In genomic region chr7:89699668-89700350, GRCm38 (mm10) we compare ENCODE assay signal across 7 mouse cellular contexts.
DNase-seq lines count a peak whose midpoint lies in the region; TF ChIP-seq lines count a peak whose summit lies in the region.

No protein-coding gene starts in this region.

- H3K36me3 ChIP-seq in kidney, adult 2 months (ENCODE audit: control insufficient read depth, insufficient read depth, low read length): no peaks in the 10 kb centered on the region

- no peak overlapping the region for H3K4me3 ChIP-seq in kidney, adult 2 months (ENCODE audit: insufficient read depth, low read depth, low read length)

- TF ChIP-seq POLR2A in kidney, adult 2 months (IDR thresholded peaks at IDR 0.05; ENCODE audit: low read depth, low read length): no peak
- no peak for TF ChIP-seq POLR2A in brain, embryonic 14.5 days (IDR thresholded peaks at IDR 0.05; ENCODE audit: borderline replicate concordance, extremely low read depth, insufficient read depth, insufficient read length, poor library complexity, severe bottlenecking)

- H3K27me3 ChIP-seq in kidney, adult 2 months (replicated peaks; ENCODE audit: control insufficient read depth, insufficient read depth, low read length): no peaks in the 10 kb centered on the region

- no peak overlapping the region for H3K27ac ChIP-seq in kidney, adult 2 months (ENCODE audit: insufficient read depth, low read depth, low read length)

- DNase-seq in kidney, adult 2 months: peak; percentile 59
- DNase-seq in kidney, postnatal 4 days: no peak
- DNase-seq in brain, embryonic 14.5 days (ENCODE audit: low read depth): peak; percentile 68
- DNase-seq in fibroblast of lung, adult 2 months (ENCODE audit: low read depth): peak; percentile 89
- DNase-seq in kidney, postnatal 25 days: peak; percentile 46 to 50
- DNase-seq in thymus, postnatal 10 days (ENCODE audit: low spot score in 2 of 2): no peak
- DNase-seq in right cerebral cortex, adult 18-20 months: no peak

- 77% methylated on average over 5 of the region's 5 CpGs for WGBS in kidney, adult 2 months

- no peaks in the 10 kb centered on the region for H3K4me1 ChIP-seq in kidney, adult 2 months (ENCODE audit: control insufficient read depth, insufficient read depth, low read length)

- TF ChIP-seq CTCF in kidney, adult 2 months (conservative IDR thresholded peaks at IDR 0.05; ENCODE audit: insufficient read depth, insufficient read length, low read depth, low read length): no peak
- no peak for TF ChIP-seq CTCF in brain, embryonic 14.5 days (IDR thresholded peaks at IDR 0.05; ENCODE audit: borderline replicate concordance, extremely low read depth, insufficient read depth, insufficient read length)

Comparison
In these comparisons a context has a peak if more than half of its experiments do, and no peak if none do; other contexts are left out.
1. DNase-seq: peak in kidney, adult 2 months (single experiment), brain, embryonic 14.5 days (single experiment), fibroblast of lung, adult 2 months (single experiment) and kidney, postnatal 25 days (2 of 2); none in kidney, postnatal 4 days (0 of 2), thymus, postnatal 10 days (0 of 2) and right cerebral cortex, adult 18-20 months (single experiment).